Mouse (Mus musculus): ENCODE results near the gene Nabp2.

The Nabp2 gene

GRCm38 (mm10) chr10:128411211-128412054 lies at the start of gene Nabp2, which contains the start of gene Rnf41:
Gene Nabp2 (minus strand): TSS chr10:128411492.
Gene Rnf41 (plus strand): TSS chr10:128411657.
- DNase-seq: peak; percentile 93

- DNase-seq: no peak
Measured at GRCm38 (mm10) chr10:128460270-128460630, 49.0 kb upstream of the Nabp2 start.

- DNase-seq: peak; percentile 63 to 65
Measured at GRCm38 (mm10) chr10:128459409-128460269, 48.3 kb upstream of the Nabp2 start.

- peak; percentile 82 to 91 for DNase-seq
Measured at GRCm38 (mm10) chr10:128458719-128459408, 47.6 kb upstream of the Nabp2 start, which contains the start of gene Smarcc2. Gene Smarcc2 (plus strand): TSS chr10:128459248.

GRCm38 (mm10) chr10:128458348-128458718 lies 47.0 kb upstream of the Nabp2 start:
- DNase-seq: peak; percentile 92 to 97

- DNase-seq: no peak
Measured at GRCm38 (mm10) chr10:128457676-128458075, 46.4 kb upstream of the Nabp2 start.

GRCm38 (mm10) chr10:128455280-128455679 lies 44.0 kb upstream of the Nabp2 start:
- peak; percentile 66 to 74 for DNase-seq

- DNase-seq: no peak
Measured at GRCm38 (mm10) chr10:128454471-128454870, 43.2 kb upstream of the Nabp2 start.

- DNase-seq: no peak
Measured at GRCm38 (mm10) chr10:128451014-128451413, 39.7 kb upstream of the Nabp2 start.

- no peak for DNase-seq
Measured at GRCm38 (mm10) chr10:128445407-128445806, 34.1 kb upstream of the Nabp2 start.

GRCm38 (mm10) chr10:128444354-128444753 lies 33.1 kb upstream of the Nabp2 start:
- no peak for DNase-seq

- DNase-seq: no peak
Measured at GRCm38 (mm10) chr10:128442718-128443117, 31.4 kb upstream of the Nabp2 start.

GRCm38 (mm10) chr10:128441324-128442119 lies 30.2 kb upstream of the Nabp2 start:
- DNase-seq: peak; percentile 33 to 35

- DNase-seq: peak; percentile 42 to 51
Measured at GRCm38 (mm10) chr10:128440407-128440806, 29.1 kb upstream of the Nabp2 start.

GRCm38 (mm10) chr10:128438675-128439279 lies 27.5 kb upstream of the Nabp2 start:
- peak; percentile 26 to 29 for DNase-seq

GRCm38 (mm10) chr10:128436376-128436775 lies 25.1 kb upstream of the Nabp2 start:
- peak; percentile 41 to 57 for DNase-seq

GRCm38 (mm10) chr10:128435873-128436272 lies 24.6 kb upstream of the Nabp2 start:
- peak; percentile 46 to 50 for DNase-seq

- peak; percentile 62 to 73 for DNase-seq
Measured at GRCm38 (mm10) chr10:128435186-128435823, 24.0 kb upstream of the Nabp2 start.

- no peak for DNase-seq
Measured at GRCm38 (mm10) chr10:128434681-128435080, 23.4 kb upstream of the Nabp2 start.

- no peak for DNase-seq
Measured at GRCm38 (mm10) chr10:128433417-128433816, 22.1 kb upstream of the Nabp2 start.

GRCm38 (mm10) chr10:128429454-128429853 lies 18.2 kb upstream of the Nabp2 start:
- no peak for DNase-seq

Data from cerebellum, postnatal 36 days (tissue).